Mouse (Mus musculus) erythroid progenitor cell, adult 5-6 weeks (primary cell): ENCODE data around the gene Prtn3. TPM values are rescaled to one million over a fixed set of nuclear protein-coding genes. Genes with fewer than 3 reads are reported as not detected.

ENCODE experiments used
- ATAC-seq: replicated peaks from 2 replicates; pipeline ENCODE4 v1.8.0; 2016; ENCODE audit warnings: moderate number of reproducible peaks, mild to moderate bottlenecking, moderate TSS enrichment, inconsistent platforms; ENCODE audit not compliant: poor library complexity, low FRiP score, severe bottlenecking
- total RNA-seq, 2 experiments: library from RNA; stranded (forward) in 1 of 2; stranded (reverse) in 1 of 2; fragments of 150-400 nt in 1 of 2; fragments of 186-747, 209-891 nt in 1 of 2; gene quantifications; 2 replicates each; pipeline versions ENCODE4 v1.2.3 to v1.2.4; 2015 to 2017; ENCODE audit warnings: low replicate concordance in 2 of 2

Gene Prtn3
- total RNA-seq, 2 experiments from 2014 or later: 52.3 to 296 TPM

GRCm38 (mm10) chr10:79906712-79907111, 32.4 kb downstream of the Prtn3 start:
- no peak for ATAC-seq

GRCm38 (mm10) chr10:79907415-79907814, 33.1 kb downstream of the Prtn3 start:
- ATAC-seq: no peak

- ATAC-seq: peak; percentile 86
Observed at GRCm38 (mm10) chr10:79908167-79909091, 34.2 kb downstream of the Prtn3 start, which contains the start of gene Med16. TSS of gene Med16 (minus strand) at chr10:79908923.

GRCm38 (mm10) chr10:79909092-79909922, 35.0 kb downstream of the Prtn3 start:
- ATAC-seq: peak; percentile 17; the same call in 1 of the 2 replicates

- ATAC-seq: no peak
Observed at GRCm38 (mm10) chr10:79910556-79910955, 36.3 kb downstream of the Prtn3 start, which contains the start of gene Gm26602. TSS of gene Gm26602 (plus strand) at chr10:79910856.

- no peak for ATAC-seq
Observed at GRCm38 (mm10) chr10:79912412-79912811, 38.1 kb downstream of the Prtn3 start.

- ATAC-seq: peak; percentile 68
Observed at GRCm38 (mm10) chr10:79914131-79914947, 40.1 kb downstream of the Prtn3 start.

- ATAC-seq: no peak
Observed at GRCm38 (mm10) chr10:79914948-79915596, 40.8 kb downstream of the Prtn3 start.

GRCm38 (mm10) chr10:79916081-79916480, 41.8 kb downstream of the Prtn3 start:
- ATAC-seq: no peak

- peak; percentile 80 for ATAC-seq
Observed at GRCm38 (mm10) chr10:79916808-79917531, 42.7 kb downstream of the Prtn3 start, which contains the start of gene Kiss1r. TSS of gene Kiss1r (plus strand) at chr10:79916971.

- ATAC-seq: no peak
Observed at GRCm38 (mm10) chr10:79917532-79918100, 43.3 kb downstream of the Prtn3 start.

- ATAC-seq: no peak
Observed at GRCm38 (mm10) chr10:79918231-79919078, 44.2 kb downstream of the Prtn3 start.

- no peak for ATAC-seq
Observed at GRCm38 (mm10) chr10:79919251-79919849, 45.1 kb downstream of the Prtn3 start.

GRCm38 (mm10) chr10:79920056-79920890, 46.0 kb downstream of the Prtn3 start:
- ATAC-seq: no peak

GRCm38 (mm10) chr10:79920958-79921535, 46.8 kb downstream of the Prtn3 start, which contains the start of gene R3hdm4:
TSS of gene R3hdm4 (minus strand) at chr10:79921208.
- no peak for ATAC-seq
